Mouse (Mus musculus): ENCODE measurements around the gene Map3k3.

Gene Map3k3

GRCm38 (mm10) chr11:106158081-106158929 is 73.9 kb downstream of the Map3k3 start:
- DNase-seq (ENCODE audit: low read depth, low spot score) = peak; percentile 83

GRCm38 (mm10) chr11:106158930-106159215 is 74.5 kb downstream of the Map3k3 start:
- DNase-seq (ENCODE audit: low read depth, low spot score) = no peak

GRCm38 (mm10) chr11:106159216-106159920 is 75.0 kb downstream of the Map3k3 start:
- DNase-seq (ENCODE audit: low read depth, low spot score) = peak; percentile 92

- peak; percentile 86 for DNase-seq (ENCODE audit: low read depth, low spot score)
Measured at GRCm38 (mm10) chr11:106159921-106160840, 75.8 kb downstream of the Map3k3 start.

- DNase-seq (ENCODE audit: low read depth, low spot score) = peak; percentile 78
Measured at GRCm38 (mm10) chr11:106160841-106161721, 76.7 kb downstream of the Map3k3 start, which contains the start of the genes Gm10840 and Limd2. TSS of gene Gm10840 (plus strand) at chr11:106160850. TSS of gene Limd2 (minus strand) at chr11:106160860.

GRCm38 (mm10) chr11:106162237-106162636 is 77.8 kb downstream of the Map3k3 start:
- no peak for DNase-seq (ENCODE audit: low read depth, low spot score)

GRCm38 (mm10) chr11:106163546-106163945 is 79.1 kb downstream of the Map3k3 start:
- no peak for DNase-seq (ENCODE audit: low read depth, low spot score)

- no peak for DNase-seq (ENCODE audit: low read depth, low spot score)
Measured at GRCm38 (mm10) chr11:106164601-106165180, 80.3 kb downstream of the Map3k3 start.

GRCm38 (mm10) chr11:106167435-106167834 is 83.0 kb downstream of the Map3k3 start:
- peak; percentile 89 for DNase-seq (ENCODE audit: low read depth, low spot score)

GRCm38 (mm10) chr11:106170807-106171206 is 86.4 kb downstream of the Map3k3 start:
- DNase-seq (ENCODE audit: low read depth, low spot score) = peak; percentile 82

GRCm38 (mm10) chr11:106173228-106173627 is 88.8 kb downstream of the Map3k3 start:
- no peak for DNase-seq (ENCODE audit: low read depth, low spot score)

GRCm38 (mm10) chr11:106174372-106174771 is 90.0 kb downstream of the Map3k3 start:
- DNase-seq (ENCODE audit: low read depth, low spot score) = no peak

- no peak for DNase-seq (ENCODE audit: low read depth, low spot score)
Measured at GRCm38 (mm10) chr11:106175081-106175480, 90.7 kb downstream of the Map3k3 start.

GRCm38 (mm10) chr11:106176372-106176771 is 92.0 kb downstream of the Map3k3 start:
- DNase-seq (ENCODE audit: low read depth, low spot score) = no peak

- no peak for DNase-seq (ENCODE audit: low read depth, low spot score)
Measured at GRCm38 (mm10) chr11:106178036-106178782, 93.8 kb downstream of the Map3k3 start.

- DNase-seq (ENCODE audit: low read depth, low spot score) = no peak
Measured at GRCm38 (mm10) chr11:106179711-106180448, 95.5 kb downstream of the Map3k3 start.

GRCm38 (mm10) chr11:106180449-106180801 is 96.0 kb downstream of the Map3k3 start:
- DNase-seq (ENCODE audit: low read depth, low spot score) = no peak

GRCm38 (mm10) chr11:106187326-106187725 is 102.9 kb downstream of the Map3k3 start:
- no peak for DNase-seq (ENCODE audit: low read depth, low spot score)

- no peak for DNase-seq (ENCODE audit: low read depth, low spot score)
Measured at GRCm38 (mm10) chr11:106191716-106192115, 107.3 kb downstream of the Map3k3 start.
